Mouse (Mus musculus): Measurements from ENCODE around the gene Camsap3. TPM values are rescaled to one million over a fixed set of nuclear protein-coding genes. Genes with fewer than 3 reads are reported as not detected.

Gene Camsap3
- polyA plus RNA-seq, 1 experiment: 0.19 TPM

DNA sequence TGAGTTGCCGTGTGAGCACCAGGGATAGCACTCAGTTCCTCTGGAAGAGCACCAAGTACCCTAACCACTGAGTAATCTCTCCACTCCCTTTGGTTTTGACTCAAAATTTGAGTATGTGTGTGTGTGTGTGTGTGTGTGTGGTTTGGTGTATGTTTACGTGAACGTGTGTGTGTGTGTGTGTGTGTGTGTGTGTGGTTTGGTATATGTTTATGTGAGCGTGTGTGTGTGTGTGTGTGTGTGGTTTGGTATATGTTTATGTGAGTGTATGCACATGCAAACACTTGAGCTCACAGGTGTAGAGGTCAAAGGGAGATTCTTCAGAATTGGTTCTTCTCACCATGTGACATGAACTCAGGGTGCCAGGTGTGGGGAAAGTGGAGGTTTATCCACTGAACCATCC is 31.0 kb upstream of the Camsap3 start:
- no peaks in the 10 kb centered on the region for H3K27me3 ChIP-seq (ENCODE audit: control insufficient read depth, insufficient read depth, insufficient read length)
- no peak for TF ChIP-seq MYOG (IDR thresholded peaks at IDR 0.05; ENCODE audit: control insufficient read depth, extremely low read depth, insufficient read length)
- no peak for TF ChIP-seq FOSL1 (IDR thresholded peaks at IDR 0.05; ENCODE audit: insufficient read depth, low read length, poor library complexity, severe bottlenecking)
- TF ChIP-seq CEBPB (IDR thresholded peaks at IDR 0.05; ENCODE audit: low read depth): no peak
- TF ChIP-seq USF1 (IDR thresholded peaks at IDR 0.05; ENCODE audit: low read depth): no peak
- TF ChIP-seq MAX (IDR thresholded peaks at IDR 0.05): no peak
- TF ChIP-seq CTCF (IDR thresholded peaks at IDR 0.05; ENCODE audit: control insufficient read depth, insufficient read depth, insufficient read length): no peak
- TF ChIP-seq MYOD1 (IDR thresholded peaks at IDR 0.05; ENCODE audit: control insufficient read depth, insufficient read length, low read depth): no peak

DNA sequence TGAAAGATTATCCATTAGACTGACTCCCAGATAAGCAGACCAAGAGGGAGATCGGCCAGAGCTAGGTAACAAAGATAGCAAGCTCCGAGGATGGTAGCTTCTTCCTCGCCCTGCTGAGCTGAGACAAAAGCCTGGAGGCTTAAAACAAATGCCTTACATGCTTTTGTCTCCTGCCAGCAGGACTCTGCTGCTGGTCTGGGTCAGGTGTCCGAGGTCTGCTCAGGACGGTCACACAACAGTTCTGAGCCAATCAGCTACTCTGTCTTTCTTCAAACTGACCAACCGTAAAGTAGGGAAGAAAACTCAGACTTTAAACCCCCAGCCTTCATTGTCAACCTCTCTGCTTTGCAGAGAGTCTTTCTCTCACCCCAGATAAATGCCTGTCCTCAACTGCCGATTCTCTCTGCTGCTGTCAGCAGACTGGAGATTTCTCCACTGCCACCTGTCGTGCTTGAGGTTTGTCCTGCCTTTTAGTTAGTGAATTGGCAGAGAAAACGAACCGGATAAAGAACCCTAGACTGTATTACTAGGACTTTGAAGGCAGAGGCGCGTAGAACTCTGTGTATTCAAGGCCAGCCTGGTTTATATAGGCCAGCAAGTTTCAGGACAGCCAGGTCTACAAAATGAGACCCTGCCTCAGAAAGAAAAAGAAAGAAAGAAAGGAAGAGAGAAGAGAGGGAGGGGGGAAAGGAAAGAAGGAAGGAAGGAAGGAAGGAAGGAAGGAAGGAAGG is 19.3 kb upstream of the Camsap3 start, which contains the start of gene C330021F23Rik:
TSS of gene C330021F23Rik (plus strand) at position 350 of the 731 bp plus-strand sequence.
- Histone ChIP-seq H3K36me3 (ENCODE audit: control insufficient read depth, insufficient read depth) (no peaks in the 10 kb centered on the region), H3K4me3 (ENCODE audit: insufficient read depth, poor library complexity, severe bottlenecking) (no peak within 1 kb of the TSS), H3K79me3 (ENCODE audit: low read depth) (no peaks in the 10 kb centered on the region), H3K27me3 (ENCODE audit: control insufficient read depth, insufficient read depth, insufficient read length) (peaks cover 3% of the 10 kb centered on the region), H3K79me2 (ENCODE audit: control insufficient read depth, insufficient read depth) (no peaks in the 10 kb centered on the region), H3ac (ENCODE audit: control insufficient read depth, insufficient read length, low read depth) (no peak within 1 kb of the TSS)
- TF ChIP-seq MYOD1 (IDR thresholded peaks at IDR 0.05; ENCODE audit: control insufficient read depth, insufficient read length, low read depth) (no peak), CEBPB (IDR thresholded peaks at IDR 0.05; ENCODE audit: low read depth) (no peak), USF1 (IDR thresholded peaks at IDR 0.05; ENCODE audit: low read depth) (no peak), FOSL1 (IDR thresholded peaks at IDR 0.05; ENCODE audit: insufficient read depth, low read length, poor library complexity, severe bottlenecking) (no peak), MAX (IDR thresholded peaks at IDR 0.05) (no peak)

More for the DNA sequence above, 31.0 kb upstream of the Camsap3 start:
- Histone ChIP-seq H3K36me3 (ENCODE audit: control insufficient read depth, insufficient read depth) (no peaks in the 10 kb centered on the region), H3K79me3 (ENCODE audit: low read depth) (no peaks in the 10 kb centered on the region), H3K4me3 (ENCODE audit: insufficient read depth, poor library complexity, severe bottlenecking) (no peak overlapping the region), H3K79me2 (ENCODE audit: control insufficient read depth, insufficient read depth) (no peaks in the 10 kb centered on the region), H3ac (ENCODE audit: control insufficient read depth, insufficient read length, low read depth) (no peak overlapping the region)

DNA sequence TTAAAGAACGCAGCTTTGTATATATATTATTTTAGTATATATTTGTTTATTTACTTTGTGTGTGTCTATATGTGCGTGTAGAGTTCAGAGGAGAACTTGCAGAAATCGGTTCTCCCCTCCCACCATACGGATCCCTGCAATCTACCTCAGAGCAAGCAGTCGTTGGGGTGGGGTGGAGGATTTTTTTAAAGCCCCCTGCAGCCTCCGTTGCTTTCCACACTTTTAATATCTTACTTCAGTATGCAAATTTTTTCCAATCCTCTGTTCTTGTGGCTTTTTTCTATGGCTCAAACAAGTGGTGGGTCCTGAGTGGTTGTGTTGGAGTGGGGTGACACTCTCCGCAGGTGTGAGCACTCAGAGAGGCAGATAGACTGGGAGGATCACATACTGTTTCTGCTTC is 18.7 kb upstream of the Camsap3 start:
- TF ChIP-seq CEBPB (IDR thresholded peaks at IDR 0.05; ENCODE audit: low read depth) (no peak), MYOG (IDR thresholded peaks at IDR 0.05; ENCODE audit: control insufficient read depth, extremely low read depth, insufficient read length) (no peak), MAX (IDR thresholded peaks at IDR 0.05) (no peak), CTCF (IDR thresholded peaks at IDR 0.05; ENCODE audit: control insufficient read depth, insufficient read depth, insufficient read length) (no peak), FOSL1 (IDR thresholded peaks at IDR 0.05; ENCODE audit: insufficient read depth, low read length, poor library complexity, severe bottlenecking) (no peak), USF1 (IDR thresholded peaks at IDR 0.05; ENCODE audit: low read depth) (no peak), MYOD1 (IDR thresholded peaks at IDR 0.05; ENCODE audit: control insufficient read depth, insufficient read length, low read depth) (no peak)
- H3K27me3 ChIP-seq (ENCODE audit: control insufficient read depth, insufficient read depth, insufficient read length): peaks cover 3% of the 10 kb centered on the region
- H3K79me2 ChIP-seq (ENCODE audit: control insufficient read depth, insufficient read depth): no peaks in the 10 kb centered on the region
- H3ac ChIP-seq (ENCODE audit: control insufficient read depth, insufficient read length, low read depth): no peak overlapping the region
- H3K79me3 ChIP-seq (ENCODE audit: low read depth): no peaks in the 10 kb centered on the region
- H3K4me3 ChIP-seq (ENCODE audit: insufficient read depth, poor library complexity, severe bottlenecking): no peak overlapping the region
- H3K36me3 ChIP-seq (ENCODE audit: control insufficient read depth, insufficient read depth): no peaks in the 10 kb centered on the region

DNA sequence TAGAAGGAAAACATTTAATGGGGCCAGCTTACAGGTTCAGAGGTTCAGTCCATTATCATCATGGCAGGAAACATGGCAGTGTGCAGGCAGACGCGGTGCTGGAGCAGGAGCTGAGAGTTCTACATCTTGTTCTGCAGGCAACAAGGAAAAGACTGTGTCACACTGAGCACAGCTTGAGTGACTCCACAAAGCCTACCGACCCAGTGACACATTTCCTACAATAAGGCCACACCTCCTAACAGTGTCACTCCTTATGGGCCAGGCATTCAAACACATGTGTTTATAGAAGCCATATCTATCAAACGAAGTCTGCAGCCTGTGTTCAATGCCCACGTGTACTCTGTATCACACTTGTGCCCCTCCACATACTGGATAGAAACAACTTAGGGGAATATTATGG is 17.3 kb upstream of the Camsap3 start:
- no peaks in the 10 kb centered on the region for H3K79me2 ChIP-seq (ENCODE audit: control insufficient read depth, insufficient read depth)
- no peak overlapping the region for H3K4me3 ChIP-seq (ENCODE audit: insufficient read depth, poor library complexity, severe bottlenecking)
- no peaks in the 10 kb centered on the region for H3K79me3 ChIP-seq (ENCODE audit: low read depth)
- peaks cover 3% of the 10 kb centered on the region for H3K27me3 ChIP-seq (ENCODE audit: control insufficient read depth, insufficient read depth, insufficient read length)
- H3K36me3 ChIP-seq (ENCODE audit: control insufficient read depth, insufficient read depth): no peaks in the 10 kb centered on the region
- TF ChIP-seq FOSL1 (IDR thresholded peaks at IDR 0.05; ENCODE audit: insufficient read depth, low read length, poor library complexity, severe bottlenecking) (no peak), USF1 (IDR thresholded peaks at IDR 0.05; ENCODE audit: low read depth) (no peak), CTCF (IDR thresholded peaks at IDR 0.05; ENCODE audit: control insufficient read depth, insufficient read depth, insufficient read length) (no peak), MYOG (IDR thresholded peaks at IDR 0.05; ENCODE audit: control insufficient read depth, extremely low read depth, insufficient read length) (no peak), MYOD1 (IDR thresholded peaks at IDR 0.05; ENCODE audit: control insufficient read depth, insufficient read length, low read depth) (no peak)
- H3ac ChIP-seq (ENCODE audit: control insufficient read depth, insufficient read length, low read depth): no peak overlapping the region

DNA sequence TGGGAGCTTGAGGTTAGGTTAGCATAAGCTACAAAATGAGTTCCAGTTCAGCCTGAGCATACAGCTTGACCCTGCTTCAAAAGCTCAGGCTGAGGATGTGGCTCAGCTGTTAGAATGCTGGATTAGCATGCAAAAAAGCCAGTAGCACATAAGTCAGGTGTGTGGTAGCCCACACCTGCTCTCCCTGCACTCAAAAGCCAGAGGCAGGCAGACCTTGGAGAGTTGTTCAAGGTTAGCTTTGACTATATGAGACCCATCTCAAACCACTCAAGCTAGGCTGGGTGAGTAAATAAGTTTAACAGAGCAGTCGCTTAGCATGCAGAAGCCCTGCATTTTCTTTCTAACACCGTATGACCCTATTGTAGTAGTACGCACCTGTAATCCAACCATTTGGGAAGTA is 12.5 kb upstream of the Camsap3 start:
- no peaks in the 10 kb centered on the region for H3K36me3 ChIP-seq (ENCODE audit: control insufficient read depth, insufficient read depth)
- no peak overlapping the region for H3K4me3 ChIP-seq (ENCODE audit: insufficient read depth, poor library complexity, severe bottlenecking)
- no peaks in the 10 kb centered on the region for H3K79me3 ChIP-seq (ENCODE audit: low read depth)
- no peak overlapping the region for H3ac ChIP-seq (ENCODE audit: control insufficient read depth, insufficient read length, low read depth)
- no peaks in the 10 kb centered on the region for H3K79me2 ChIP-seq (ENCODE audit: control insufficient read depth, insufficient read depth)
- TF ChIP-seq USF1 (IDR thresholded peaks at IDR 0.05; ENCODE audit: low read depth): no peak
- H3K27me3 ChIP-seq (ENCODE audit: control insufficient read depth, insufficient read depth, insufficient read length): peaks cover 4% of the 10 kb centered on the region
